Mouse (Mus musculus) ES-Bruce4 (cell line): ENCODE results near the gene Ip6k1. TPM values are rescaled to one million over a fixed set of nuclear protein-coding genes. Genes with fewer than 3 reads are reported as not detected.

Source experiments
- H3K27ac ChIP-seq: 2 replicates; pipeline ENCODE4 v1.5.1; 2012; ENCODE audit warnings: low read length, inconsistent platforms; ENCODE audit not compliant: insufficient read depth
- H3K27me3 ChIP-seq: 2 replicates; pipeline ENCODE4 v1.6.1; 2012; ENCODE audit warnings: mild to moderate bottlenecking, low read length, inconsistent platforms; ENCODE audit not compliant: control insufficient read depth, poor library complexity, insufficient read depth, severe bottlenecking
- H3K36me3 ChIP-seq: 2 replicates; pipeline ENCODE4 v1.6.1; 2012; ENCODE audit warnings: inconsistent platforms, mild to moderate bottlenecking, low read length, moderate library complexity; ENCODE audit not compliant: control insufficient read depth, poor library complexity, insufficient read depth, severe bottlenecking
- H3K4me1 ChIP-seq: one replicate; pipeline ENCODE4 v1.8.1; 2011; ENCODE audit warnings: low read length; ENCODE audit not compliant: control insufficient read depth, insufficient read depth
- H3K4me3 ChIP-seq: 2 replicates; pipeline ENCODE4 v1.5.1; 2011; ENCODE audit warnings: low read depth, mild to moderate bottlenecking, low read length
- H3K9ac ChIP-seq: 2 replicates; pipeline ENCODE4 v1.6.1; 2012; ENCODE audit warnings: low read depth, mild to moderate bottlenecking, inconsistent platforms; ENCODE audit not compliant: poor library complexity, severe bottlenecking
- H3K9me3 ChIP-seq: replicated peaks from 2 replicates; pipeline ENCODE4 v1.6.1; 2012; ENCODE audit warnings: mild to moderate bottlenecking, low read length, inconsistent platforms; ENCODE audit not compliant: control insufficient read depth, poor library complexity, insufficient read depth, severe bottlenecking
- CTCF ChIP-seq: IDR thresholded peaks from one replicate; pipeline ENCODE4 v1.8.1; 2011; ENCODE audit warnings: low read depth, low read length
- EP300 ChIP-seq: IDR thresholded peaks from 2 replicates; pipeline ENCODE4 v1.6.1; 2011; ENCODE audit warnings: low read depth, low read length; ENCODE audit not compliant: insufficient read depth
- POLR2A ChIP-seq: IDR thresholded peaks from one replicate; pipeline ENCODE4 v1.8.1; 2011; ENCODE audit warnings: low read length; ENCODE audit not compliant: insufficient read depth
- polyA plus RNA-seq: library from polyadenylated mRNA; stranded (reverse); fragments of >200 nt; gene quantifications from 2 replicates; pipeline ENCODE4 v1.2.4, GENCODE M21; 2011; ENCODE audit warnings: low read depth; ENCODE audit not compliant: missing spikeins, insufficient read depth, insufficient read length

Ip6k1 gene
- 46.9 and 49.1 TPM in 2 replicates for polyA plus RNA-seq

DNA sequence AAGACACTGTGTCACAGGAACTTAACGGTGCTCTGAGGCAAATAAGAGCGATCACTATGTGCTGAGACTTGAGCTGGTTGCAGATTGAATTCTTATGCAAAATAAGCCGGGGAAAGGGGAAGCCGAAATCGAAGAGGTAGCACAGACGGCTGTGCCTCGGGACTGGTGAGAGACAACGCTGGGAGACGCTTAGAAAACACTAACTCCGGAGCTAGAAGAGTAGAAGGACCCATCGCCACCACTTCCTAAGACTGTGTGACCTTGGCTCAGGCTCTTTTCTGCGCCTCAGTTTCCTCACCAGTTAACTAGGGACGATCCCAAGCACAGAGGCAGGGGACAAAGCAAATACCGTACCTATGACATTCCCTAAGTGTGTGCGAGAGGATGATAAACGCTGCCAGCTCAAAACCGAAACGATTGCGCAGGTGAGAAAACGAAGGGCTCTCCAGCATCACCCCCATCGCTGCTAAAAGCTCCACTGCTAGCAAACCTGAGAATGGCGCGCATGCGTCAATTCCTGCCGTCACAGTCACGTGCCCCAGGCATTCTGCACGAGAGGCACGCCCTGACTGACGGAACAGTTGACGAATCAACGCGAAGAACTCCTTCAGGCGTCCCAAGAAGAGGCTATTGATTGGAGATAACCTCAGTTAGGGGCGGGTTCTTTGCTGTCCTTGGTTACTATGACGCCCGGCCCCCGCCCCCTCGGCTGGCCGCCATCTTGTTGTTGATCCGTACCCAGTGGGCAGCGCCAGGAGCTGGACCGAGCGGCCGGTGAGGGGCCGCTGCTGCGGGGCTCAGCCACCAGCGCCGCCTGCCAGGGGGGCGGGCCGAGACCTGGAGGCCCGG lies at the start of gene Ip6k1:
Ip6k1 (plus strand) TSS at position 580 of the 849 bp plus-strand sequence.
- Histone ChIP-seq H3K4me1 (no peaks in the 10 kb centered on the region), H3K9me3 (no peaks in the 10 kb centered on the region), H3K27me3 (no peaks in the 10 kb centered on the region), H3K27ac (peak within 1 kb of the TSS; percentile 52), H3K4me3 (peak within 1 kb of the TSS; percentile 90), H3K9ac (peak within 1 kb of the TSS; percentile 80), H3K36me3 (no peaks in the 10 kb centered on the region)
- TF ChIP-seq EP300 (no peak), POLR2A (peak; percentile 79), CTCF (no peak)

- H3K4me3 ChIP-seq = no peak overlapping the region
- no peaks in the 10 kb centered on the region for H3K27me3 ChIP-seq
- no peak overlapping the region for H3K27ac ChIP-seq
- no peak for TF ChIP-seq EP300
- no peak for TF ChIP-seq POLR2A
- TF ChIP-seq CTCF = no peak
- no peak overlapping the region for H3K9ac ChIP-seq
- no peaks in the 10 kb centered on the region for H3K9me3 ChIP-seq
- no peaks in the 10 kb centered on the region for H3K4me1 ChIP-seq
- H3K36me3 ChIP-seq = no peaks in the 10 kb centered on the region
Observed at GRCm38 (mm10) chr9:107955613-107956289, 46.5 kb upstream of the Ip6k1 start.

- no peaks in the 10 kb centered on the region for H3K27me3 ChIP-seq
- H3K9me3 ChIP-seq = no peaks in the 10 kb centered on the region
- no peak overlapping the region for H3K4me3 ChIP-seq
- no peak overlapping the region for H3K27ac ChIP-seq
- no peak overlapping the region for H3K9ac ChIP-seq
- TF ChIP-seq POLR2A (no peak), EP300 (no peak), CTCF (no peak)
- H3K4me1 ChIP-seq = peaks cover 2% of the 10 kb centered on the region
- H3K36me3 ChIP-seq = no peaks in the 10 kb centered on the region
Observed at GRCm38 (mm10) chr9:107957141-107957540, 45.2 kb upstream of the Ip6k1 start.

DNA sequence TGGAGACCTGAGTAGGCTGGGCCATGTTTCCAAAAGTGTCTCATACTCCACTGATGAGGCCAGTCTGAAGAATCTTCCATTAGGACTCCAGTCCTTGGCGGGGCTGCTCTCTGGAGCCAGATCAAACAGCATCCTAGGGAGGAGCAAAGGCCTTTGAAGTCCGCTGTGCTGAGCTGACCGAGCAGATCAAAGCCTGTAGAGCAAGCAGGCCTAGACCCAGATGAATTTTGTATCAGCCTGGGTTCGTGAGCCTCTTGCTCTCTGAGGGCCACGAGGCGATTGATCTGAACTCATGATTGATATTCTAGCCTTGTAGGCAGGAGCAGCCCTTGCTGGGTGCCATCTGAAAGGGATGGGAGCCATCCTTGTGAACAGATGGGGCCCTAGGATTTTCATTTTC lies 42.4 kb upstream of the Ip6k1 start:
- Histone ChIP-seq H3K36me3 (no peaks in the 10 kb centered on the region), H3K4me3 (no peak overlapping the region), H3K9me3 (no peaks in the 10 kb centered on the region), H3K4me1 (peaks cover 5% of the 10 kb centered on the region), H3K27me3 (no peaks in the 10 kb centered on the region), H3K9ac (no peak overlapping the region), H3K27ac (no peak overlapping the region)
- no peak for TF ChIP-seq CTCF
- TF ChIP-seq EP300 = no peak
- no peak for TF ChIP-seq POLR2A

GRCm38 (mm10) chr9:107960928-107961327 lies 41.4 kb upstream of the Ip6k1 start:
- Histone ChIP-seq H3K9me3 (no peaks in the 10 kb centered on the region), H3K27me3 (no peaks in the 10 kb centered on the region), H3K9ac (no peak overlapping the region), H3K4me1 (peaks cover 5% of the 10 kb centered on the region), H3K4me3 (no peak overlapping the region), H3K27ac (no peak overlapping the region), H3K36me3 (no peaks in the 10 kb centered on the region)
- TF ChIP-seq POLR2A (no peak), CTCF (no peak), EP300 (no peak)

DNA sequence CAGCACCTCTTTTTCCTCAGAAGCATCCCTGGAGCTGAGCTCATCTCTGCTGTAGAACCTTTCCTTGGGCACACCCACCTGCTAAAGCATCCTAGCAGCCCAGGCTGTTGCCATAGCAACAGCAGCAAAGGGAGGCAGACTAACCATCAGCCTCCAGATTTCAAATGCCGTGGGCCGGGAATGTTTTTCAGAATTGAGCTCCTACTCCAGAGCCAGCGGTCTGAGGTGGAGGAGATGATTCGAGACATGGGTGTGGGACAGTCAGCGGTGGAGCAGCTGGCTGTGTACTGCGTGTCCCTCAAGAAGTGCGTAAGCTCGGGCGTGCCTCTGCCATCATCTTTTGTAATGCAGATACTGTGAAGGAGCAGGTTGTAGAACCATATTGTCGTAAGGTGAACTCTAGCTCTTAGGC lies 40.9 kb upstream of the Ip6k1 start:
- no peaks in the 10 kb centered on the region for H3K36me3 ChIP-seq
- H3K27ac ChIP-seq = no peak overlapping the region
- H3K4me1 ChIP-seq = peaks cover 5% of the 10 kb centered on the region
- no peak overlapping the region for H3K4me3 ChIP-seq
- H3K27me3 ChIP-seq = no peaks in the 10 kb centered on the region
- no peak for TF ChIP-seq CTCF
- peak; percentile 67 for TF ChIP-seq EP300
- TF ChIP-seq POLR2A = no peak
- no peak overlapping the region for H3K9ac ChIP-seq
- H3K9me3 ChIP-seq = no peaks in the 10 kb centered on the region
